In the genomic region with DNA sequence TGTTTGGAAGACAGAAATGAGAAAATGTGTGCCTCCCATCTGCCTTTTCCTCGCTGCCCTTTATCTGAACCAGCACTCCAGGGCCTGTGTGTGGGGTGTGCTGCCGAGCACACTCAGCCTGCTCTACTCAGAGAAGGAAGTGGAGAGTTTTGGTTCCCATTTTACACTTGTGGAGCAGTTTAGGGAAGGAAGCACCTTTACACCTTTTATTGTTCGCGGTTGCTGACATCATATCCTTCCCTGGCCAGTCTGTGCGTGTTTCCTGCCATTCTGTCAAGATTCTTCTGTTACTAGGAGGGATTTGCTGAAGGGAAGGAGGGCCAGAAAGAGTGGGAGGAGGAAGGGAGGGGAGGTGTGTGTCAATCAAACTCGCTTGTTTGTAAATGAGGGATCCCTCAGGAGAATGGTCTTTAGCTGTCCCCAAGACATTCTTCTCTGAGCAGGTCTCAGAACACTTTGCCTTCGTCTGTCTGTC, we compare ENCODE assay signal across 8 mouse cellular contexts.
DNase-seq lines count a peak whose midpoint lies in the region; ATAC-seq lines count a peak whose summit lies in the region.

No protein-coding gene starts in this region.

- H3K4me1 ChIP-seq in kidney, embryonic 16.5 days (ENCODE audit: insufficient read depth, low read length), result no peaks in the 10 kb centered on the region

- no peak overlapping the region for H3K4me3 ChIP-seq in kidney, embryonic 16.5 days (ENCODE audit: low read length)

- H3K9ac ChIP-seq in kidney, embryonic 16.5 days (replicated peaks; ENCODE audit: low read length), result no peak overlapping the region

- peak; percentile 94 for ATAC-seq in kidney, embryonic 16.5 days (ENCODE audit: low FRiP score, low TSS enrichment)

- 28% methylated on average over 7 of the region's 7 CpGs for WGBS in kidney, embryonic 16.5 days

- no peaks in the 10 kb centered on the region for H3K27me3 ChIP-seq in kidney, embryonic 16.5 days (ENCODE audit: insufficient read depth, low read length)

- H3K9me3 ChIP-seq in kidney, embryonic 16.5 days (ENCODE audit: low read length), result no peaks in the 10 kb centered on the region

- H3K27ac ChIP-seq in kidney, embryonic 16.5 days (ENCODE audit: low read length), result peak overlapping the region; percentile 80

- H3K36me3 ChIP-seq in kidney, embryonic 16.5 days (ENCODE audit: insufficient read depth, low read length), result no peaks in the 10 kb centered on the region

- DNase-seq in adrenal gland, adult 2 months, result peak; percentile 67
- no peak for DNase-seq in adrenal gland, postnatal 4 days (ENCODE audit: low spot score in 2 of 2)
- DNase-seq in ovary, adult 18-20 months (ENCODE audit: low spot score), result peak; percentile 19
- DNase-seq in ovary, postnatal 10 days (ENCODE audit: low spot score), result no peak
- DNase-seq in heart, adult 8-10 months (ENCODE audit: low spot score), result peak; percentile 92
- DNase-seq in lung, postnatal 4 days, result peak; percentile 69
- DNase-seq in thymus, postnatal 0 days (ENCODE audit: low spot score), result peak; percentile 29

- H3K4me2 ChIP-seq in kidney, embryonic 16.5 days (replicated peaks; ENCODE audit: low read depth, low read length), result 0 out of 2 replicates have a peak overlapping the region, but pooled peaks have one; percentile 21

Comparison
In these comparisons a context has a peak if more than half of its experiments do, and no peak if none do; other contexts are left out.
1. DNase-seq: peak in adrenal gland, adult 2 months (single experiment), ovary, adult 18-20 months (single experiment), heart, adult 8-10 months (single experiment), lung, postnatal 4 days (2 of 2) and thymus, postnatal 0 days (single experiment); none in adrenal gland, postnatal 4 days (0 of 2) and ovary, postnatal 10 days (single experiment).